Mouse (Mus musculus) kidney, postnatal 36 days (tissue): ENCODE measurements around the gene Ing4.
A peak's percentile ranks its signal among the peaks of the same experiment; 100 is the strongest.

Experiments
- DNase-seq, 2 experiments: peaks; one replicate each; pipeline ENCODE4 v3.0.0; 2021 to 2022; ENCODE audit warnings: mixed read lengths in 2 of 2

Gene Ing4

GRCm38 (mm10) chr6:125094843-125095242 lies 55.3 kb downstream of the Ing4 start:
- no peak for DNase-seq

DNA sequence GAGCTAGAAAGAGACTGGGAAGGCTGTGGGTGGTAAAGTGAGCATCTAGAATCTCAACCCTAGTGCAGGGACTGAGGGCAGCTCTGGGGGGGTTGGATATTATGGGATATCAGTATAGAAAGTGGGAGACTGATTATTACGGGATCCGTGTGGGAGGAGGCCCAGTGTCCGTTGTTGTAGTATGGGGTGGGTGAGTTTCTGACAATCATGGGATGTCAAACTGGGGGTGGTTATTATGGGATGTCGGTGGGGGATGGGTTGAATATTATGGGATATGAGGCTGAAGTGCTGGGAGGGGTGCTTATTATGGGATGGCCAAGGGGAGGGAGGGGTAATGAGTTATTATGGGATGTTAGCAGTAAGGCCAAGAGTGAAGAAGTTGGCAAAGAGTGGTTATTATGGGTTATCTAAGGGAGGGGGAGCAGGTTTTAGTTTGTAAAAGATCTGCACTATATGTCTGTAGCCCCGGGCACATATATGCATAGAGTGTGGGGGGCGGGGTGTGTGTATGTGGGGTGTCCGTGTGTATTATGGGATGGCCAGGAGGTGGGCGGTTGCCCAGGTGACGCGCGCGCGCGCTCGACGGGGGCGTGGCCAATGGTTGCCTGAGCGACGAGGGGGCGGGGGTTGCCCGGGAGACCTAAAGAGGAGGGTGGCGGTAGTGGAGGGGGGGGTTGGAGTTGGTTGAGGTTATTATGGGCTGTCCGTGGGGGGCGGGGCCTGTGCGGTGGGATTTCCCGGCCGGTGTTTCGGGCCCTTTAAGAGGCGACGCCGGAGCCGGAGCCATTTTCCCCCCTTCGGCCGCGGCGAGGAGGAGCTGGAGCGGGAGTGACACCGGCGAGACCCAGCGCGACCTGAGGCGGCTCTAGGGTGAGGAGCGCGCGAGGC lies 56.1 kb downstream of the Ing4 start, which contains the start of gene Chd4:
Gene Chd4 (plus strand): TSS at position 591 of the 888 bp plus-strand sequence.
- peak; percentile 98 to 99 for DNase-seq

GRCm38 (mm10) chr6:125096279-125096596 lies 56.7 kb downstream of the Ing4 start:
- DNase-seq: no peak

DNA sequence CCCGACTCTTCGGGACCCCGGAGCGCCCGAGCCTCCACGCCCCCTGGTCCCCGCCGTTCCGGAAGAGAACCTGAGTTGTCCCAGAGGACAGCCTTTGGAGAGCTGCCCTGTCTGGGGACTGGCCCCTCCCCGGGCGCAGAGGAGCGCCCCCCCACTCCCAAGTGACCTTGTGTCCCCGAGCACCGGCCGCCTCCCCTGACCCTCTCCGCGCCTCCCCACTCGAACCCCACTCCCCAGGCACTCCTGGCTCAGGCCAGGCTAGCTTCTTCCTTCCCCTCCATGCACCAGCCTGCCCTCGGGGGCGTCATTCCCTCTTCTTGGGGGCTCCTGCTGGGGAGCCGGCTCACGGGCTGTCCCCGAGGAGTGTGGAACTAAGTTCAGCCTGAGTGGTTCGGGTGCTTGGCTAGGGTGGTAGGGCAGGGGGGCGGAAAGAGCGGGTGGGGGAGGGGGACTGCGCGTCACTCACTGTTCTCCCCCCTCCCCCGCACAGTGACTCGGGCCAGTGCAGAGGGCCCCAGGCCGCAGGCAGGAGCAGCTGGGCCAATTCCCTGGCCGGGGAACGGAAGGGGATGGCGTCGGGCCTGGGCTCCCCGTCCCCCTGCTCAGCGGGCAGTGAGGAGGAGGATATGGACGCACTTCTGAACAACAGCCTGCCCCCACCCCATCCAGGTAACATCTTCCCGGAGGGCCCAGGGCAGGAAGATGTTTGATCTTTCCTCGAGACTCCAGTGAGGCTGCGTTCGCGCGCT lies 57.2 kb downstream of the Ing4 start:
- peak; percentile 71 to 85 for DNase-seq

DNA sequence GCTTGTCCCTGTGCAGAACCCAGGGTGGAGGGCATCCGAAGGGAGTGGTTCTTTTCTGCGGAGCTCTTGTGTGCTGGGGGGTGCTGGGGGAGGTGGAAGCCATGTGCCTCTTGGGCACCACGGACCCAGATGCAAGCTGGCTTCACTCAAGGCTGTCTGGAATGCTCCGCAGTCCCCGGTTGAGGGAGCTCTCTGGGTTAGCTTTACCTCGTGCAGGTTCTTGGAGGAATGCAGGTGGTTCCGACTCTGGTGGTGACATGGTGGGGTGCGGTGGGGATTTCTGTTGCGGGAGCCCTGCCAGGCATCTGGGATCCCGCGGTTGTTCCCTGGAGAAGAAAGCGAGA lies 57.8 kb downstream of the Ing4 start:
- DNase-seq: no peak

GRCm38 (mm10) chr6:125097951-125098350 lies 58.4 kb downstream of the Ing4 start:
- no peak for DNase-seq

- no peak for DNase-seq
Observed at GRCm38 (mm10) chr6:125098513-125098912, 59.0 kb downstream of the Ing4 start.
